Mouse (Mus musculus) bone marrow, adult 2 months (tissue): ENCODE data around the gene Ctnnbip1.

Experiments
- CTCF ChIP-seq: fragments of 200-500 bp; IDR thresholded peaks from 2 replicates; pipeline ENCODE4 v1.5.1; 2011; ENCODE audit warnings: low read length, control low read depth; ENCODE audit not compliant: control insufficient read depth, insufficient read depth
- POLR2A ChIP-seq: fragments of 200-500 bp; IDR thresholded peaks from 2 replicates; pipeline ENCODE4 v1.6.1; 2011; ENCODE audit warnings: low read depth, mild to moderate bottlenecking, control low read depth, low read length, borderline replicate concordance; ENCODE audit not compliant: control insufficient read depth

DNA sequence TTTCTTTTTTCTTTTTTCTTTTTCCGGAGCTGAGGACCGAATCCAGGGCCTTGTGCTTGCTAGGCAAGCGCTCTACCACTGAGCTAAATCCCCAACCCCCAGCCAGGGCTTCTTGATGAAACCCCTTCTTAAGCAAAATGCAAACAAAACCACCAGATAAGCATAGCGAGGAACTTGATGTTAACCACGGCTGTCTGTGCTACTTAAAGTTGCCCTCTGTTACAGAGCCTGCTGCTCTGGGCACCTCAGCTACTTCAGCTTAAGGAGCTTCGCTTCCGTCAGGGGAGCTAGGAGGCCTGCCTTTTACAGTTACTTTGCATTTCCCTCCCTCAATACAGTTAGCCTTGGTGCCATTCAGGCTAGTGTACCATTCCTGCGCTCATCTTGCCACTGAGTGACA, 19.1 kb upstream of the Ctnnbip1 start:
- no peak for TF ChIP-seq CTCF
- TF ChIP-seq POLR2A: no peak
